Mouse (Mus musculus) liver, embryonic 14.5 days (tissue): ENCODE measurements around the gene Naaladl1.

Experiments used
- CTCF ChIP-seq: IDR thresholded peaks from 2 replicates; pipeline ENCODE4 v1.5.1; 2016; ENCODE audit warnings: antibody characterized with exemption, low read depth, control low read depth
- EP300 ChIP-seq: IDR thresholded peaks from 2 replicates; pipeline ENCODE4 v1.6.1; 2016; ENCODE audit warnings: antibody characterized with exemption, low read depth

- TF ChIP-seq EP300 = no peak
- no peak for TF ChIP-seq CTCF
These were observed 25.6 kb upstream of the Naaladl1 start, which contains the start of gene Tmem262 for GRCm38 (mm10) chr19:6079983-6080480.
